Mouse (Mus musculus) cerebellum, adult 9-10 months (tissue): ENCODE measurements at regions not wholly inside any gene's neighbourhood (a gene's known extent, or its start where the extent isn't known, plus 50 kb on each side); places are given as distances from the start of the nearest gene placed in this dataset.
"Not testable (repeated sequence)": the region's sequence is repeated elsewhere in the genome, so short reads cannot be mapped to it uniquely, and the experiment has no call there.

Experiments
- DNase-seq: peaks from one replicate; pipeline ENCODE4 v3.0.0; 2022

DNA sequence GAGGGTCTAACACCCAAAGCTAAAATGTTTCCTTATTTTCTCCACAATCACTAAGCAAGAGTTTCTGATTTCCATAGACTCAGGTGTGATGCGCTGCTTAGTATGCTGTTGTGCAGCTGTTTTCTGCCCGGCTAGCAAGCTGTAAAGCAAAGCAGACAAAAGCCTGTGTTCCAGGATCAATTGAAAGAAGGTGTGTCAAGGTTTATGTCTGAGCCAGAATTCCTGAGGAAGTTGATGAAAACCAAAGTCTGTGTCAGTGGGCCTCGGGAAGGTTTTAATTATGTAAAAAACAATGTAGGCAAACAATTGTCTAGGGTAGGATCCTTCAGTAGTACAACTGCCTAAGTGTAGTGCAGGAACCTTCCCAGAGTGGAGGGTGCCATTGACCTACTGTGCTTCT is 604.6 kb downstream of the Dcdc2c start:
- no peak for DNase-seq

GRCm38 (mm10) chr12:27946866-27947459 is 604.6 kb upstream of the Sox11 start:
- DNase-seq = no peak

GRCm38 (mm10) chr12:27945411-27945810 is 603.0 kb upstream of the Sox11 start:
- no peak for DNase-seq

- no peak for DNase-seq
Measured at GRCm38 (mm10) chr12:27941053-27941452, 598.7 kb upstream of the Sox11 start.

GRCm38 (mm10) chr12:27932382-27933140 is 590.2 kb upstream of the Sox11 start:
- DNase-seq = no peak

GRCm38 (mm10) chr12:27928366-27928963 is 586.1 kb upstream of the Sox11 start:
- no peak for DNase-seq

GRCm38 (mm10) chr12:27926730-27927129 is 584.4 kb upstream of the Sox11 start:
- DNase-seq = no peak

GRCm38 (mm10) chr12:27920607-27921006 is 578.2 kb upstream of the Sox11 start:
- DNase-seq = no peak

DNA sequence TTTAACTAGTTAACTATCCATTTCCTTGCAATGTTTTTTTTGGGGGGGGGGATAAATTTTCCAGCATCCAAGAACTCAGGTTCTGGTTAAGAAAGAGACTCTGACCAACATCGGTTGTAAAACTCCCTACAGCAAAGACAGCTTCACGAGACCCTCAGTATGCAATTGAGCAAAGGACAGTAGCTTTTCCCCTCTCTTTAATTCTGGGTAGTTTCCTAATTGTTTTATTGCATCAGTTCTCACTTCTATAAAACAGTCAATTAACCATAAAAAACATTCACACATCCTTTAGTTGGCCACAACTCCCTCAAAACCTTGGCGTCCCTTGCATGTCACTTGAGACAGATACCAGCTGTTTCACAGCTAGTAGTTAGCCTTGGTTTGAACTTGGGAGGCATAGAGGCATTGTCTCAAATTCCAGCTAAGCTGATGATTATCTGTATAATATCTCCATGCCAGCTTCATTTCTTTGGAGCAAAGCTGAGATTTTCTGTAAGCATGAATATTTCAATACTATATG is 574.1 kb upstream of the Sox11 start:
- DNase-seq = no peak

- DNase-seq = no peak
Measured at GRCm38 (mm10) chr12:27909417-27910100, 567.2 kb upstream of the Sox11 start.

DNA sequence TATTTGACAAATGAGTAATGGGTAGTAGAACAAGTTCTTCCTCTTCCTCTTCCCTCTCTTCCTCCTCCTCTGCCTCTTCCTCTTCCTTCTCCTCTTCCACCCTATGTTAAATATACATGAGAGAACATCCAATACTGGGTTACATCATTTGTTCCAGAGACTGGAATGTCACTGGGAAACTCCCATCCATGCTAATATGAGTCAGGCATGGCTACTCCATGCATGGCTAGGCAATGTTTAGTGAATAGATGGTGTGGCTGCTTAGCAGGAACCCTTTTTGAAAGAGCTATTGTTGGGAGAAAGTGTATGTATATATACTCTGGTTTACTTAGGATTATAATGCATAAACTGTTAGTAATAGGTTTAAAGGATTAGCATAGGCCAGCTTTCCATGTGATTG is 554.3 kb upstream of the Sox11 start:
- not testable (repeated sequence) for DNase-seq

DNA sequence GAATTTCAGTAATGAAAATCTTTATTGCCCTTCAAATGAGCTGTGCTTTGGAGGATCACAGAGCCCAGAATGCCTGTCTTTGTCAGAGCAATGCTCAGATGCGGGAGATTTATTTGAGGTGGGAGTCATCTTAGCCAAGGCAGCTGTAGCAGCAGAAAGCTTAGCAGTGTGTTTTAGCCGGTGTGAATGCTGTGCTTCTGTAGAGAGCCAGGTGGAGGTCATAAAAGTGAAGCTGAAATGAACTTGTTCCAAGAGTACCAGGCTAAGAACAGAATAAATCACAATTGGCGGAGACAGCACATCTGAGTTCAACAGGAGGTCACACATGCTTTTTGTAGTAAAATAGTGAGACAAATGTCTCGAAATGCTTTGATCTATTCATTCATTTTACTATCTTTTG is 539.3 kb upstream of the Sox11 start:
- no peak for DNase-seq

GRCm38 (mm10) chr12:27866421-27866820 is 524.0 kb upstream of the Sox11 start:
- no peak for DNase-seq

DNA sequence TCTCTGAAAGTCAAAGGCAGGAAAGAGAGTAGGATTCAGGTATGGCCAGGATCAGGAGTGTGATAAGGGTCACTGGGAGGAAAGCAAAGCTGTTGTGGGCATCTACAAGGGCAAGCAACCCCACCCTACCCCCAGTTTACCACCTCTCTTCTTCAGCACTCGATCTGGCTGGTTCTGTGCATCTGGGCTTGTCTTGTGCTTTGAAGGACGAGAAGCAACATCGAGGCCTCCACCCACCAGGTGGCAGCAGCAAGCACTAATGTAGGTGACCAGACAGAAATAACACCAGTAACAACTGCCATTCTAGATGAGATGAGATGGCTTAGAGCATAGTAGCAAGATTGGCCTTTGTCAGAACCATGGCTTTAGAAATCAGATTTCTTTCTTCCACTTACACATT is 507.2 kb upstream of the Sox11 start:
- DNase-seq = no peak

- DNase-seq = no peak
Measured at GRCm38 (mm10) chr12:27849099-27849498, 506.7 kb upstream of the Sox11 start.

GRCm38 (mm10) chr12:27848141-27848540 is 505.8 kb upstream of the Sox11 start:
- DNase-seq = no peak

DNA sequence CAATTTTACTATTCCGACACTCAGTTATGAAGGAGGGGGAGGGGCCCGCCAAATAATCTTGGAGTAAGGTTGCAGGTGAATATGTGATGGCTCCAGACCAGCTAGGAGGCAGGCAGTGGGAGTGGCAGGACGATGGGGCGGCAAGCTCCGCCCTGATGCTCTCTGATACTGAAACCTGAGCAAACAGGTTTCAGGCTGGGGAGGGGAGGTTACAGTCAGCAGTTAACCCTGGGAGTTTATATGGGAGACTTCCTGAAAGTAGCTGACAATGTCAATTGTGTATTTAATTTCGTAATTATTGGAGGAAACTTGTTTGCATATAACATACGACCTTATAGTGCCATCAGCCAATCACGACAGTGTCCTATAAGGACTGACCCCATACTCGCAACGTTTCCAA is 505.0 kb upstream of the Sox11 start:
- DNase-seq = no peak

DNA sequence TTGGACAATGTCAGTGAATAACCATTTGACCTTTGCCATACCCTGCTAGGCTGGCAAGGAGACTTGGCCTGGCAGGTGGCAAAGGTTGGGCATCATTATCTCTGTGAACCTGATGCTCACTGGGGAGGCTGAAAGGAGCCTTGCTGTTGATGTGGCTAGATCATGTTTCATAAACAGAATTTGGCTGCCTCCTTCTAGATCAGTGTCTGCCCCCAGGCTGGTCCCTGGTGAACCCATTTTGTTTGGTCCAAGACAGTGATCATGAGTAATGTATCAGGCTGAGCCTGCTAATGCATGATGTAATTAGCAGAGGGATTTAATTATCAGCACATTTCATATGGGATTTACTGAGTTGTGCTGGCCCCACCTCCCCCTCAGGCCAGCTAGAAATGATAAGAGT is 502.6 kb upstream of the Sox11 start:
- no peak for DNase-seq

GRCm38 (mm10) chr12:27838955-27839354 is 496.6 kb upstream of the Sox11 start:
- DNase-seq = no peak

DNA sequence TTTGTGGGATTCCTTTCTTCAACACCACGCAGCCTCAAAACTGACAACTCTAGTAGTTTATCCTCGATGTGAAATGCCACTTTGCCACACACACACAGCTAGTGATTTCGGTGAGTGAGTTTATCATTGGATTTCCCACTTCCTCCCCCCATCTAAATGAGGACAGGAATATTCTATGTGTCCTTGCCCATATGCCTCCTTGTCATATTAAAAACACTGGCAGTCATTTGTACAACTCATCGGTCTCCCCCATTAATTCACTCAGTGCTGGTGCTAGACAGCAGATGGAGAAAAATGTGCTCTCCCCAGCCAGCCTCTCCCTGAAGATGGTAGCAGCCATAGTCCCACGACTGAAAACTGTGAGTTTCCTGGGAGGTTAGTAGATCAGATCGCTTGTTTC is 496.0 kb upstream of the Sox11 start:
- no peak for DNase-seq

DNA sequence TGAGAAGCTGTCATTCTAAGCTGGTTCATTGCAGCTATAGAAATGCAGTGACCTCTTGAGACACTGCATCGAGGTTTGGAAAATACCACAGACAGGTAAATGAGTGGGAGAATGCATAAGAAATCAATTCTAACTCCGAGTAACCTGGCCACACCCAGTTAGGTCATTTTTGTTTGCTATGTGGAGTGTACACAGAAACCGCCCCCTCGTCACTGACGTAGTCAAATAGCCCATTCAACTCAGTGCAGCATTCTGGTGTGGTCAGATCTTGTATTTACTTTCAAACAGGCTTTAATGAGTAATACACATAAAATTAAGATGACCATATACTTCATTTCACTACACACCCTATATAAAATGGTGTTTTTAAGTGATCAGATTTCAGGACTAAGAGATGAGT is 483.8 kb upstream of the Sox11 start:
- DNase-seq = no peak

DNA sequence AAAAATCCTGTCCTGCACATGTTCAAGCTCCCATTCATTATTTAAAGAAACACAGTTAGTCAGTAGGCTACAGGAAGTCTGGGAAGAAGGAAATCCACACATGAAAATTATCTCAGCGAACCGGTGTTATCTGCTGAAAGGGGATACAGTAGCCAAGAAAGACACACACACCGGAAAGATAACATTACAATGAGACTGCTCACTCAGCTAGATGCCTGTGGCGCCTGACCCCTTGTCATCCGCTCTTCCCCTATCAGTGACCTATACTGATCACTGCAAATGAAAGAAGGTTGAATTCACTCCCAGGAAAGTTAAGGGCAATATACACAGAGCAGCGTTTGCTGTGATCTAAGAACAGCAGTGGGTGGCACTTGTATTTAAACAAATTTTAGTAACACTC is 481.0 kb upstream of the Sox11 start:
- DNase-seq = no peak

DNA sequence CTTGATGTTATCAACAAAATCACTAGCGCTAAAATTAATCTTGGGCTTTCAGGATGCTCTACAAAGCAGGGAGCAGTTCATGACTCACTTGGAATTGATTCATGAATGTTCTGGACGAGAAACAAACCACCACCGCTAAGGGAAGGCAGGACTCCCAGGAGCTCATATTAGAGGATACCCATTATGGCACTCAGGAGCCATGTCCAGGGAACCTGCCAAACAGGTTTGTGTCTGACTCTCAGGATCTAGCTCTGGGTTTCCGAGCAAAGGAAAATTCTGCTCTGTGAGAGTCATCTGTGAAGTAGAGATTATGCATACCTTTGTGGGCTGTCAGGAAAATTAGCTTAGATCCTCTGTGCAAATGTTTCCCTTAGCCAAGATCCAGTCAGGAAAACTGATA is 454.3 kb upstream of the Sox11 start:
- no peak for DNase-seq
